Mouse (Mus musculus): ENCODE data around the gene Odr4.

- TF ChIP-seq CTCF (IDR thresholded peaks at IDR 0.05; ENCODE audit: borderline replicate concordance, extremely low read depth, insufficient read depth, insufficient read length) (no peak), POLR2A (IDR thresholded peaks at IDR 0.05; ENCODE audit: borderline replicate concordance, extremely low read depth, insufficient read depth, insufficient read length, poor library complexity, severe bottlenecking) (no peak)
Observed at GRCm38 (mm10) chr1:150384138-150384537, 8.7 kb downstream of the Odr4 start.
